Mouse (Mus musculus) liver, embryonic 12.5 days (tissue): Measurements from ENCODE around the gene Fam184a. TPM values are rescaled to one million over a fixed set of nuclear protein-coding genes. Genes with fewer than 3 reads are reported as not detected.
A peak's percentile ranks its signal among the peaks of the same experiment; 100 is the strongest.

Experiments
- ATAC-seq: fragments of 200-750 bp; cut with Nextera tagmentation; 2 replicates; pipeline ENCODE4 v1.8.0; 2017; ENCODE audit warnings: moderate number of reproducible peaks, mild to moderate bottlenecking, moderate library complexity
- H3K27ac ChIP-seq: fragments of 300-500 bp; sonication (generic); 2 replicates; pipeline ENCODE4 v1.5.1; 2016; ENCODE audit warnings: mild to moderate bottlenecking
- H3K27me3 ChIP-seq: fragments of 300-500 bp; sonication (generic); replicated peaks from 2 replicates; pipeline ENCODE4 v1.6.1; 2016; ENCODE audit warnings: mild to moderate bottlenecking, moderate library complexity
- H3K36me3 ChIP-seq: fragments of 300-500 bp; sonication (generic); 2 replicates; pipeline ENCODE4 v1.6.1; 2016; ENCODE audit warnings: mild to moderate bottlenecking, moderate library complexity
- H3K4me1 ChIP-seq: fragments of 300-500 bp; sonication (generic); 2 replicates; pipeline ENCODE4 v1.6.1; 2016
- H3K4me2 ChIP-seq: fragments of 300-500 bp; sonication (generic); 2 replicates; pipeline ENCODE4 v1.6.1; 2016; ENCODE audit warnings: mild to moderate bottlenecking, moderate library complexity
- H3K4me3 ChIP-seq: fragments of 300-500 bp; sonication (generic); 2 replicates; pipeline ENCODE4 v1.5.1; 2016; ENCODE audit warnings: mild to moderate bottlenecking, moderate library complexity
- H3K9ac ChIP-seq: fragments of 300-500 bp; sonication (generic); 2 replicates; pipeline ENCODE4 v1.6.1; 2016; ENCODE audit warnings: mild to moderate bottlenecking, moderate library complexity
- H3K9me3 ChIP-seq: fragments of 300-500 bp; sonication (generic); replicated peaks from 2 replicates; pipeline ENCODE4 v1.6.1; 2016; ENCODE audit warnings: mild to moderate bottlenecking, moderate library complexity
- WGBS: fragments of 180-500 bp; shearing (Covaris S2); methylation state at CpG from one replicate; pipeline ENCODE4 v1.1.7; 2016; ENCODE audit not compliant: insufficient replicate concordance; 5-methylcytosine and 5-hydroxymethylcytosine counted together
- polyA plus RNA-seq: library from polyadenylated mRNA; unstranded; fragments of >200 nt; fragmentation: Nextera tagmentation; extraction: Ambion mirVana; gene quantifications from 2 replicates; pipeline ENCODE4 v1.2.1, GENCODE M21; 2016

The Fam184a gene
- 0.67 and 0.82 TPM in 2 replicates for polyA plus RNA-seq

- Histone ChIP-seq H3K9ac (peak within 1 kb of the TSS; percentile 37), H3K4me3 (peak within 1 kb of the TSS; percentile 60), H3K9me3 (0 out of 2 replicates have a peak, but pooled peaks cover 4% of the 10 kb centered on the region), H3K36me3 (no peaks in the 10 kb centered on the region), H3K4me2 (peak within 1 kb of the TSS; percentile 79), H3K27me3 (peaks cover 44% of the 10 kb centered on the region), H3K4me1 (0 out of 2 replicates have a peak, but pooled peaks cover 4% of the 10 kb centered on the region), H3K27ac (no peak within 1 kb of the TSS)
- 8% methylated on average over 51 of the region's 71 CpGs for WGBS
- peak; percentile 37; the same call in 1 of the 2 replicates for ATAC-seq
These were observed at the start of gene Fam184a for GRCm38 (mm10) chr10:53750955-53751652. Gene Fam184a, minus strand, starts transcription at chr10:53751123.

DNA sequence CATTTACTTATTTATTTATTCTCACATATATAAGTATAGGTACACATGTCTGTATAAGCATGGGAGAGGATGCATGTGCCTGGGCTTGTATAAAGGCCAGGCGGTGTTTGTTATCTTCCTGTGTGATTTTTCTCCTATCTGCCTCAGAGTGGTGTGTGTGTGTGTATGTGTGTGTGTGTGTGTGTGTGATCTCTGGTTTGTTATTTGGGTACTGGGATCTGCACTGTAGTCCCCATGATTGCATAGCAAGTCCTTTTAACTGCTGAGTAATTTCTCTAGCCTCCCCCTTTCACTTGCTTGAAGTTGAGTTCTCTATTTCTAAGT lies 45.3 kb upstream of the Fam184a start:
- H3K4me1 ChIP-seq = no peaks in the 10 kb centered on the region
- no peak overlapping the region for H3K4me2 ChIP-seq
- H3K36me3 ChIP-seq = no peaks in the 10 kb centered on the region
- no peaks in the 10 kb centered on the region for H3K9me3 ChIP-seq
- no peak overlapping the region for H3K9ac ChIP-seq
- 74% methylated on average over 1 of the region's 1 CpGs for WGBS
- no peak overlapping the region for H3K27ac ChIP-seq
- no peaks in the 10 kb centered on the region for H3K27me3 ChIP-seq
- no peak for ATAC-seq
- H3K4me3 ChIP-seq = no peak overlapping the region

DNA sequence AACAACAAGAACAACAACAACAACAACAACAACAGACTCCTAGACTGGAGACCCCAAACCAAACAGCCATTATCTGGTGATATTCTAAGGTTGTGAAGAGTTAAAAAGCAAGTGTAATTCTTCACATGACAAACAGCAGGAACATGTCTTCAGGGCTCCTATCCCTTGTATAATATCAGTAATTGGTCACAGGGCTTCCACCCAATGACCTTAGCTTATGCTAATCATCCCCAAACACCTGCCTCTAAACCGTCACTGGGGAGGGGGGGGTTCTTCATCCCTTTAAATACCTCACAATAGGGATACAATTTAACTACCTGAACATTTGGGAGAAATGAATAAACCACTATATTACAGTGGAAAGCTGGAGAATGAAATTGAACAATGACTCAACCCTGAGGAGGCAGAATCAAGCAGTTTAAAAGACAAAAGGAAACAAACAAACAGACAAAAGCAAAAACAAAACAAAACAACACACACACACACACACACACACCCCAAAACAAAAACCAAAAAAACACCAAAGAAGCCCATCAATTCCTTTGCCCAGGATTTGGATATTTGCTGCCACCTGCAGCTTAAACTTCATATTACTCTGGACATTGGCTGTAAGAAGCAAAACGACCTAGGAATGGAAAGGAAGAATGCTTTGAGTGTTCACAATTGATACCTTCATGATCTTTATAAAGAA lies 44.8 kb upstream of the Fam184a start:
- no peak for ATAC-seq
- Histone ChIP-seq H3K36me3 (no peaks in the 10 kb centered on the region), H3K9ac (no peak overlapping the region), H3K4me2 (no peak overlapping the region), H3K27me3 (no peaks in the 10 kb centered on the region), H3K4me3 (no peak overlapping the region), H3K27ac (no peak overlapping the region), H3K4me1 (no peaks in the 10 kb centered on the region), H3K9me3 (no peaks in the 10 kb centered on the region)
- 10% methylated on average over 2 of the region's 2 CpGs for WGBS

- H3K36me3 ChIP-seq = no peaks in the 10 kb centered on the region
- H3K9me3 ChIP-seq = peaks cover 12% of the 10 kb centered on the region; the same call in 1 of the 2 replicates
- no peak overlapping the region for H3K4me3 ChIP-seq
- no peaks in the 10 kb centered on the region for H3K4me1 ChIP-seq
- H3K27ac ChIP-seq = no peak overlapping the region
- no peaks in the 10 kb centered on the region for H3K27me3 ChIP-seq
- no peak overlapping the region for H3K9ac ChIP-seq
- ATAC-seq = no peak
- WGBS = 58% methylated on average over 2 of the region's 2 CpGs
- H3K4me2 ChIP-seq = no peak overlapping the region
These were observed 40.4 kb upstream of the Fam184a start for GRCm38 (mm10) chr10:53791281-53791680.

GRCm38 (mm10) chr10:53776591-53776990 lies 25.7 kb upstream of the Fam184a start:
- Histone ChIP-seq H3K36me3 (no peaks in the 10 kb centered on the region), H3K9me3 (no peaks in the 10 kb centered on the region), H3K4me3 (no peak overlapping the region), H3K9ac (no peak overlapping the region), H3K27me3 (no peaks in the 10 kb centered on the region), H3K27ac (no peak overlapping the region), H3K4me1 (no peaks in the 10 kb centered on the region), H3K4me2 (no peak overlapping the region)
- ATAC-seq = no peak
- WGBS = 52% methylated on average over 2 of the region's 2 CpGs

DNA sequence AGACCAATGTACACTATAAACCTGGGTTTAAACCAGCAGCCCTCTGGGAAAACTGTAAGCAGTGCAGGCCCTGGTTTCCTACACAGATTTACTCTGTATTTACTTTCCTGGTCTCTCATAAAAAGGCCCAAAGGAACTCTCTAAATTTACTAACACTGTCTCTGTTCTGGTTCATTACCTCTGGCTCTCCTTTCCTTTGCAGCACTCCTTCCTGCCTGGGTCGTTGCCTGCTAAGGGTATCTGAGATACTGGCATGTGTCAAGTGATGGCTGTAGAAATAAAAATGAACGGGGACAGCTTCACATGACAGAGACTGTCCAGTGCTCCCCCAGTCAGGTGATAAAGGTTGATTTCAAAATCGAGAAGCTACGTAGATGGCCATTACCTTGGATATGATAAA lies 21.8 kb upstream of the Fam184a start:
- H3K4me1 ChIP-seq = no peaks in the 10 kb centered on the region
- no peak overlapping the region for H3K4me3 ChIP-seq
- no peak overlapping the region for H3K9ac ChIP-seq
- no peak overlapping the region for H3K4me2 ChIP-seq
- H3K9me3 ChIP-seq = no peaks in the 10 kb centered on the region
- no peak for ATAC-seq
- H3K27me3 ChIP-seq = no peaks in the 10 kb centered on the region
- no peak overlapping the region for H3K27ac ChIP-seq
- WGBS = 51% methylated on average over 4 of the region's 4 CpGs
- H3K36me3 ChIP-seq = no peaks in the 10 kb centered on the region

DNA sequence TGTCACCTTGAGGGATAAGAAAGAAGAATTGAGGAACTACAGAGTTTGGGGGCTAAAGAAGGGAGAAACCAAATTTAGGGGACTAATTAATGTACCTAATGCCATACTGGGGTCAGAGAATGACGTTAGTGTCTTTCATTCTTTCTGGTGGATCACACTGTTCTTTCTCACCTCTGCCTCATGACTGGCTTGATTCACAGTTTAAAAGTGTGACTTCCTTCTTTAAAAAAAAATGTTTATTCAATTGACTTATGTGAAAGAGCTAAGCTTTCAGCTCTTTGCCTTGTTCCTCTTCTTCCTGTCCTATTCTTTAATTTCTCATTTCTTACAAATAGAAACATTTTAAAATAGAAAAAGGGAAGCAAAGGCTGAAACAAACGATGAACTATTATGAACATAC lies 20.6 kb upstream of the Fam184a start:
- no peak for ATAC-seq
- H3K9ac ChIP-seq = no peak overlapping the region
- H3K4me1 ChIP-seq = no peaks in the 10 kb centered on the region
- H3K27me3 ChIP-seq = no peaks in the 10 kb centered on the region
- H3K4me3 ChIP-seq = no peak overlapping the region
- 36% methylated on average over 2 of the region's 2 CpGs for WGBS
- no peaks in the 10 kb centered on the region for H3K9me3 ChIP-seq
- H3K36me3 ChIP-seq = no peaks in the 10 kb centered on the region
- H3K4me2 ChIP-seq = no peak overlapping the region
- H3K27ac ChIP-seq = no peak overlapping the region

DNA sequence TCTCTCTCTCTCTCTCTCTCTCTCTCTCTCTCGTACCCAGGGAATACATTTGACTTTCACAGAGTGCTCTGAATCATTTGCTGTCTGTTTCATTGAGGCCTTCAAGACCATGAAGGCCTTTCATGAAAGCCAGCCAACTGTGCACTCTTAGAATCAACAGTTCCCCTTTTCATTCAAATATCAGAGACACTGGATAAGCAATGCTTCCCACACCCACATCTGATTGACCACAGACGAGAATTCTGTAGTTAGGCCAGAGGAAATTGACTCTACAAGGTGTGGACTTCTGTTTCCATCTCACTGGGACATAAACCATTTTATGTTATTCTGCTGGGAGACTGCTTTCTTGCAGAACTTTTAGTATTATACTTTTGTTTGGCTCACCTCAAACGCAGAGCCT lies 17.8 kb upstream of the Fam184a start:
- H3K4me2 ChIP-seq = no peak overlapping the region
- H3K36me3 ChIP-seq = no peaks in the 10 kb centered on the region
- ATAC-seq = no peak
- no peak overlapping the region for H3K9ac ChIP-seq
- no peak overlapping the region for H3K27ac ChIP-seq
- no peaks in the 10 kb centered on the region for H3K27me3 ChIP-seq
- no peaks in the 10 kb centered on the region for H3K9me3 ChIP-seq
- H3K4me1 ChIP-seq = no peaks in the 10 kb centered on the region
- 36% methylated on average over 3 of the region's 3 CpGs for WGBS
- no peak overlapping the region for H3K4me3 ChIP-seq

GRCm38 (mm10) chr10:53765471-53765870 lies 14.5 kb upstream of the Fam184a start:
- Histone ChIP-seq H3K27ac (no peak overlapping the region), H3K36me3 (no peaks in the 10 kb centered on the region), H3K4me1 (no peaks in the 10 kb centered on the region), H3K4me2 (no peak overlapping the region), H3K9ac (no peak overlapping the region), H3K9me3 (no peaks in the 10 kb centered on the region), H3K27me3 (no peaks in the 10 kb centered on the region), H3K4me3 (no peak overlapping the region)
- WGBS = 49% methylated on average over 4 of the region's 4 CpGs
- ATAC-seq = no peak

DNA sequence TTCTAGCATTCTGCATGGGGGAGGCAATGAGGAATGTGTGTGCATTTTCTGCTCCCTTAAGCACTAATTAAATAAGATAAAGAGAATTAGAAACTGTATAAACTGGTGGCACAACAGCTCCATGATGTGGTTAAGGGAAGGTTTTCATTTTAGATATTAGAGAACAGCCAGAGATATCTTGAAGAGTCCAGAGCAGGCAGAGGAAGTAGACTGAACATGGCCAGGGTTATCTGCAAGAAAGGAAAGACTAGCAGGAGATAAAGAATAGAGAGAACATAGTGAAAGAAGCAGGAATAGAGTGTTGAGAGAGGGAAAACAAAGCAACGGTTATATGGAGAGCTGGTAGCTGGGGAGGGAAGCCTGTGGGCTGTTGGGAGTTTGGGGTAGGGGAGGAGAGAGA lies 1.8 kb upstream of the Fam184a start:
- no peak for ATAC-seq
- Histone ChIP-seq H3K4me2 (no peak overlapping the region), H3K27me3 (peaks cover 44% of the 10 kb centered on the region)

DNA sequence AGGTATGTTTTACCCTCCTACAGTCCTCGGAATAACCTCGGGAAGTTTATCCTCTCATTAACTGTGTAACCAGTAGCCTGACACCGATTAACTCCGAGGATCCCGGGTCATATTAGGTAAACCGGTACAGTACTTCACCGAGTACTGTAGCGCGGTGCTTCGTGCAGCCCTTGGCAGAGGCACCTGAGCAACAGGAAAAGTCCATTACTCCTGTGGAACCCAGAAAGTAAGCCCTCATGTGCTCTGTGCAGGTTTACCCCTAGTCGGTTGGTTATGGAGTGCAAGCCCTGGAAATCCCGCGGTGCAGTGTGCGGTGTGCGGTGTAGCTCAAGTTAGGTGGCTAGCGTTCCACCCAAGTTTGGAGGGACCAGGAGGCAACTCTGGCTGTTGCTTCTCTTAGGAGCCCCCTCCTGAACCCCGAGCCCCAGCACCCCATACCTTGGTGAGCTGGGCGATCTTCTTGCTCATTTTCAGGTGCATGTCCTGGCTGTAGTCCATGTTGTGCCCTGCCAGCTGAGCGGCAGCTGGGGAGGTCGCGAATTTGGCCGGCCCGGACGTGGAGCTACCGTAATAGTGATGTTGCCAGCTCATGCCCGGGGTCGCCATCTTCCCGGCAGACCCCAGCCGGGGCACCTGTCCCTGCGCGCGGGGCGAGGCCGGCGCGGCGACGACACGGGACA lies 508 bp downstream of the Fam184a start:
- Histone ChIP-seq H3K4me1 (0 out of 2 replicates have a peak, but pooled peaks cover 4% of the 10 kb centered on the region), H3K36me3 (no peaks in the 10 kb centered on the region), H3K4me2 (peak overlapping the region; percentile 79), H3K27ac (no peak overlapping the region), H3K9me3 (0 out of 2 replicates have a peak, but pooled peaks cover 4% of the 10 kb centered on the region), H3K27me3 (peaks cover 44% of the 10 kb centered on the region), H3K9ac (peak overlapping the region; percentile 37), H3K4me3 (peak overlapping the region; percentile 60)
- ATAC-seq = no peak
- WGBS = 10% methylated on average over 39 of the region's 39 CpGs

More for the DNA sequence above, 1.8 kb upstream of the Fam184a start:
- H3K36me3 ChIP-seq = no peaks in the 10 kb centered on the region
- WGBS = 31% methylated on average over 1 of the region's 1 CpGs
- H3K4me1 ChIP-seq = 0 out of 2 replicates have a peak, but pooled peaks cover 4% of the 10 kb centered on the region
- H3K9me3 ChIP-seq = 0 out of 2 replicates have a peak, but pooled peaks cover 4% of the 10 kb centered on the region
- no peak overlapping the region for H3K9ac ChIP-seq
- no peak overlapping the region for H3K27ac ChIP-seq
- H3K4me3 ChIP-seq = no peak overlapping the region

GRCm38 (mm10) chr10:53746039-53746438 lies 4.9 kb downstream of the Fam184a start:
- Histone ChIP-seq H3K9me3 (no peaks in the 10 kb centered on the region), H3K4me1 (0 out of 2 replicates have a peak, but pooled peaks cover 4% of the 10 kb centered on the region), H3K27me3 (peaks cover 25% of the 10 kb centered on the region), H3K4me2 (no peak overlapping the region), H3K27ac (no peak overlapping the region), H3K36me3 (no peaks in the 10 kb centered on the region), H3K4me3 (no peak overlapping the region), H3K9ac (no peak overlapping the region)
- ATAC-seq = no peak
- 83% methylated on average over 6 of the region's 6 CpGs for WGBS
